Mouse (Mus musculus): ENCODE measurements around the gene Hmgxb4. TPM values are rescaled to one million over a fixed set of nuclear protein-coding genes. Genes with fewer than 3 reads are reported as not detected.

Hmgxb4 gene
- polyA plus RNA-seq, 1 experiment = 6.7 TPM

DNA sequence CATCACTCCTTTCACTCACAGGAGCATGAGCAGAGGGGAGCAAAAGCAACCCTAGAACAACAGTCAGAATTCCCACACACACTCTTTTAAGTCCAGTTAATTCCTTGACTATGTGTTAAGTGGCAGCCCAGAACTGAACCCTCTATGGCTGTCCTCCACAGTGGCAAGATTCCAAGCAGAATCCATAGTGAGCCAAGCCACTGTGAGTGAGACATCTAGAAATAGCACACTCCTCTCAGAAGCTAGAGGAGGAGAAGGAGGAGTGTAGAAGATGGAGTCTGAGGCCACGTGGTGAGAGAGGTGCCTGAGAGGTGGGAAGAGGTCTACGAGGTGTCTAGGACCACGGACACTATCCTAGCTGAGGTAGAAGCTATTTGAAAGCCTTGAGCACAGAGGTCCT, 71.6 kb downstream of the Hmgxb4 start:
- DNase-seq (ENCODE audit: low read depth in 1 of 2, low spot score in 2 of 2) = no peak
- TF ChIP-seq POLR2A (IDR thresholded peaks at IDR 0.05; ENCODE audit: low read depth, low read length) (no peak), CTCF (IDR thresholded peaks at IDR 0.05; ENCODE audit: extremely low read depth, insufficient read depth, insufficient read length, insufficient replicate concordance) (no peak)
- H3K4me3 ChIP-seq (ENCODE audit: extremely low read depth, insufficient read depth, insufficient read length) = no peak overlapping the region
- no peak overlapping the region for H3K27ac ChIP-seq (ENCODE audit: insufficient read depth, low read length)
- H3K27me3 ChIP-seq (ENCODE audit: control insufficient read depth, insufficient read depth, low read length) = no peaks in the 10 kb centered on the region
- H3K4me1 ChIP-seq (ENCODE audit: control insufficient read depth, insufficient read depth, insufficient read length) = no peaks in the 10 kb centered on the region
- H3K36me3 ChIP-seq (ENCODE audit: control insufficient read depth, insufficient read depth, low read length) = peaks cover 2% of the 10 kb centered on the region
- WGBS = 86% methylated on average over 3 of the region's 3 CpGs

DNA sequence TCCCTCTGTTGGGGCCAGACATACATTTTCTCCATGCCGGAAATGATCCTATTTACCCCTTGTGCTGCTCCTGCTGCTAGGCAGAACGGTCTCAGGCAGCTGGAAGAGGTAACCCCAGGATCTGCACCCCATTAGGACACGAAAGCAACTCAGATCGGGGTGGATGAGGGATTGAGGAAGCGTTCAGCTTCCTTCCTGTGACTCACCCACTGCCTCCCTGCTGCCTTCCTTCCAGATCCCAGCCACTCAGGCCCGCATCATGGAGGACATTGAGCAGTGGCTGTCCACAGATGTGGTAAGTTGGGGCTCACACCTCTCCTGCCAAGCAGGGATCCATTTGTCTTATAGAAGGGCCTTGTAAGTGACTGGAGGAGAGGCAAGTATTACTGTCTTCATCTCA, 74.1 kb downstream of the Hmgxb4 start:
- WGBS = 62% methylated on average over 6 of the region's 6 CpGs
- Histone ChIP-seq H3K36me3 (ENCODE audit: control insufficient read depth, insufficient read depth, low read length) (peaks cover 2% of the 10 kb centered on the region), H3K27ac (ENCODE audit: insufficient read depth, low read length) (no peak overlapping the region), H3K27me3 (ENCODE audit: control insufficient read depth, insufficient read depth, low read length) (no peaks in the 10 kb centered on the region), H3K4me1 (ENCODE audit: control insufficient read depth, insufficient read depth, insufficient read length) (no peaks in the 10 kb centered on the region), H3K4me3 (ENCODE audit: extremely low read depth, insufficient read depth, insufficient read length) (no peak overlapping the region)
- TF ChIP-seq POLR2A (IDR thresholded peaks at IDR 0.05; ENCODE audit: low read depth, low read length) (no peak), CTCF (IDR thresholded peaks at IDR 0.05; ENCODE audit: extremely low read depth, insufficient read depth, insufficient read length, insufficient replicate concordance) (no peak)
- no peak for DNase-seq (ENCODE audit: low read depth in 1 of 2, low spot score in 2 of 2)

DNA sequence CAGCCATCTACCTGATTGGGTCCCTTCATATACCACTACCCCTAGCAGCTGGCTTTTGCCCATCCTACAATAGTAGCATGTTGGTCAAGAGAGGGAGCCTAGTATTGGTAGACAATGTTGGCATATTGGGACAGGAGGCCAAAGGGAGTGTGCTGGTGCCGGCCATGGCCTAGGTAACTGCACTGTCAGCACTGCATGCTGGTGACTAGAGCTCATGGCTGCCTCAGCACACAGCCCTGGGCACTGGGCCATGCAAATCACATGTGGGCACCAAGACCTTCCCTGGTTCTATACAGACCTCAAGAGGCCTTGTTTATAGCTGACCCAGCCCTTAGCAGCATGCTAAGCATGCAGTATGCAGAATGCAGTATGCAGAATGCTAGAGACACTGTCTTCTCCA, 77.1 kb downstream of the Hmgxb4 start:
- H3K36me3 ChIP-seq (ENCODE audit: control insufficient read depth, insufficient read depth, low read length) = peaks cover 2% of the 10 kb centered on the region
- H3K27me3 ChIP-seq (ENCODE audit: control insufficient read depth, insufficient read depth, low read length) = no peaks in the 10 kb centered on the region
- H3K4me1 ChIP-seq (ENCODE audit: control insufficient read depth, insufficient read depth, insufficient read length) = no peaks in the 10 kb centered on the region
- no peak overlapping the region for H3K27ac ChIP-seq (ENCODE audit: insufficient read depth, low read length)
- TF ChIP-seq POLR2A (IDR thresholded peaks at IDR 0.05; ENCODE audit: low read depth, low read length) (no peak), CTCF (IDR thresholded peaks at IDR 0.05; ENCODE audit: extremely low read depth, insufficient read depth, insufficient read length, insufficient replicate concordance) (no peak)
- H3K4me3 ChIP-seq (ENCODE audit: extremely low read depth, insufficient read depth, insufficient read length) = no peak overlapping the region
- no peak for DNase-seq (ENCODE audit: low read depth in 1 of 2, low spot score in 2 of 2)
- WGBS = 100% methylated on average over 1 of the region's 1 CpGs

DNA sequence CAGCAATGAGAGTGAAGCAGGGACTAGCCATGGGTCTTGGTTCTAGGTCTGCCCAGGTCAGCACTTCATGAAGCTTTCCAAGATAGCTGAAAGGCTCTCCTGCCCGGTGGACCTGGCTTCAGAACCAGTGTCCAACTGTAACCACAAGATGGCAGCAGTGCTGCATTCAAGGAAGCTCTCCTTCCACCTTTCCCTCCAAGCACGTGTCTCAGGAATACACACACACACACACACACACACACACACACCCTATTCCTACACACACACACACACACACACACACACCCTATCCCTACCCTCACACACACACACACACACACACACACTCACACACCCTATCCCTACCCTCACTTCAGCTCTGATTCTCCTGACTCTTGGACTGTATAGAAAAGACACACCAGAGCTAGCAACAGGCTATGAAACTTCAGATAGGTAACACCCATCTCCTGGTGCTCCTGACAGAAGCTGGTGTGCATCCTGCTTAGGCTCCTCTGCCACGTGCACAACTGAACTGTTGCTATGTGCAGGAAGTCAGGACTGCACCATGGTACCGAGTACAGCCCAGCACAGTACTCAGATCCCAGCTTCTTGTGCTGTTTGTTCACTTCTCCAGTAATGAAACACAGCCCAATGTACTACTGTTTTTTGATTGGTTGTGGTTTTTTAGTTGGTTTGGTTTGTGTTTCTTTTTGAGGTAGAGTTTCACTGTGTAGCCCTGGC, 78.6 kb downstream of the Hmgxb4 start:
- Histone ChIP-seq H3K4me3 (ENCODE audit: extremely low read depth, insufficient read depth, insufficient read length) (no peak overlapping the region), H3K36me3 (ENCODE audit: control insufficient read depth, insufficient read depth, low read length) (no peaks in the 10 kb centered on the region; the same call in 1 of the 2 replicates), H3K4me1 (ENCODE audit: control insufficient read depth, insufficient read depth, insufficient read length) (no peaks in the 10 kb centered on the region), H3K27ac (ENCODE audit: insufficient read depth, low read length) (no peak overlapping the region), H3K27me3 (ENCODE audit: control insufficient read depth, insufficient read depth, low read length) (no peaks in the 10 kb centered on the region)
- TF ChIP-seq CTCF (IDR thresholded peaks at IDR 0.05; ENCODE audit: extremely low read depth, insufficient read depth, insufficient read length, insufficient replicate concordance) (peak; percentile 81; the same call in 1 of the 2 replicates), POLR2A (IDR thresholded peaks at IDR 0.05; ENCODE audit: low read depth, low read length) (no peak)
- DNase-seq (ENCODE audit: low read depth in 1 of 2, low spot score in 2 of 2) = peak in 1 of 2 experiments; percentile 60
- WGBS = 19% methylated on average over 4 of the region's 4 CpGs

DNA sequence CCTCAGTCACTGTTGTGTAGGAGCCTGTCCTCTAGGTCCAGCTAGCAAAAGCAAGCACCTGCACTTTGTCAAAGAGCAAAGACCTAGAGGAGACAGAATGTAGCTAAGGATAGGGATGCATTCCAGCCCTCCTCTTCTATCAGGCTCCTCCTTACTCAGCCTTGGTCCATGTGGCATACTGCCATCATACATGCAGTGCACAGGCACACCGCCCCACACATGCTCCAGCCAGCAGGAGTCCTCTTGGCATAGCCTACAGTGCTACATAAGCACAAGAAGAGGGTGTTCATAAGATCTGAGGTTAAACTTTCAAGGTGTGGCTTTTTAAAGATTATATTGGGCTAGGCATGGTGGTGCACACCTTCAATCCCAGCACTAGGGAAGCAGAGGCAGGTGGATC, 81.7 kb downstream of the Hmgxb4 start:
- no peaks in the 10 kb centered on the region for H3K27me3 ChIP-seq (ENCODE audit: control insufficient read depth, insufficient read depth, low read length)
- no peak for DNase-seq (ENCODE audit: low read depth in 1 of 2, low spot score in 2 of 2)
- no peak for TF ChIP-seq CTCF (IDR thresholded peaks at IDR 0.05; ENCODE audit: extremely low read depth, insufficient read depth, insufficient read length, insufficient replicate concordance)
- H3K4me1 ChIP-seq (ENCODE audit: control insufficient read depth, insufficient read depth, insufficient read length) = no peaks in the 10 kb centered on the region
- 85% methylated on average over 1 of the region's 1 CpGs for WGBS
- H3K4me3 ChIP-seq (ENCODE audit: extremely low read depth, insufficient read depth, insufficient read length) = no peak overlapping the region
- no peaks in the 10 kb centered on the region for H3K36me3 ChIP-seq (ENCODE audit: control insufficient read depth, insufficient read depth, low read length)
- H3K27ac ChIP-seq (ENCODE audit: insufficient read depth, low read length) = no peak overlapping the region

DNA sequence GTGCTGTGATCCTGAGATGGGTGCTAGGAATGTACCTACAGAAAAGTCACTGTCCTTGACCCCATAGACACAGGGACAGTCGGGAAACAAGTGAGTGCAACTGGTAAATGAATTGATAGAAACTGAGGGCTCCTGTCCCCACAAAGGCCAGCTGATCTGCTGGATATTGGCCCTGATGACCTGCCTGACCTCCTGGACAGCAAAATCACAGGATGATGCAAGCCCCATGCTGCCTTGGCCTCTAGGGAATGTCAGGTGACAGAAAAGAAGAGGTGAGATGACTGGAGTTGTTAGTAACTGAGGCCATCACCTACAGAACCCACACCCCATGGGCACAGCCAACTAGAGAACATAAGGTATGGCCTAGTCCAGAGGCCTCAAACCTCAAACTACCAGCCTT, 85.1 kb downstream of the Hmgxb4 start:
- Histone ChIP-seq H3K4me1 (ENCODE audit: control insufficient read depth, insufficient read depth, insufficient read length) (peaks cover 13% of the 10 kb centered on the region; the same call in 1 of the 2 replicates), H3K27ac (ENCODE audit: insufficient read depth, low read length) (no peak overlapping the region), H3K4me3 (ENCODE audit: extremely low read depth, insufficient read depth, insufficient read length) (no peak overlapping the region), H3K36me3 (ENCODE audit: control insufficient read depth, insufficient read depth, low read length) (no peaks in the 10 kb centered on the region), H3K27me3 (ENCODE audit: control insufficient read depth, insufficient read depth, low read length) (no peaks in the 10 kb centered on the region)
- TF ChIP-seq POLR2A (IDR thresholded peaks at IDR 0.05; ENCODE audit: low read depth, low read length) = no peak
- no peak for TF ChIP-seq CTCF (IDR thresholded peaks at IDR 0.05; ENCODE audit: extremely low read depth, insufficient read depth, insufficient read length, insufficient replicate concordance)
- DNase-seq (ENCODE audit: low read depth in 1 of 2, low spot score in 2 of 2) = no peak
- WGBS = 83% methylated on average over 1 of the region's 1 CpGs

DNA sequence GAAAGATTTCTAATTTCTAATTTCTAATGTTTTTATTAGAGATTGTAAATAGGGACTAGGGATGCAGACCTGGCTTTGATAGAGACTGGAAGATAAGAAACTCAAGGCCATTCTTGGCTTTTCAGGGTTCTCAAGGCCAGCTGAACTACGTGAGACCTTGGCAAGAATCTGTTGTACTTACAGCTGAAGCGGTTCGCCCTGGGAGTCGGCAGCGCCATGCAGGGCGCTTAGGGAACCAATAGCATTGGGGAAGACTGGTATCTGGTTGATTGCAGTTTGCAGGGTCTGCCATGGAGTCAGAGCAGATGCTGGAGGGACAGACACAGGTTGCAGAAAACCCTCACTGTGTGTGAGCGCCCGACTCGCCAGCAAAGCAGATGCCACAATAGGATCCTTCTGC, 85.7 kb downstream of the Hmgxb4 start:
- no peaks in the 10 kb centered on the region for H3K36me3 ChIP-seq (ENCODE audit: control insufficient read depth, insufficient read depth, low read length)
- WGBS = 91% methylated on average over 9 of the region's 9 CpGs
- TF ChIP-seq CTCF (IDR thresholded peaks at IDR 0.05; ENCODE audit: extremely low read depth, insufficient read depth, insufficient read length, insufficient replicate concordance) (no peak), POLR2A (IDR thresholded peaks at IDR 0.05; ENCODE audit: low read depth, low read length) (no peak)

More for the DNA sequence above, 85.7 kb downstream of the Hmgxb4 start:
- H3K27ac ChIP-seq (ENCODE audit: insufficient read depth, low read length) = no peak overlapping the region
- H3K4me3 ChIP-seq (ENCODE audit: extremely low read depth, insufficient read depth, insufficient read length) = no peak overlapping the region
- DNase-seq (ENCODE audit: low read depth in 1 of 2, low spot score in 2 of 2) = no peak
- H3K27me3 ChIP-seq (ENCODE audit: control insufficient read depth, insufficient read depth, low read length) = no peaks in the 10 kb centered on the region
- peaks cover 13% of the 10 kb centered on the region; the same call in 1 of the 2 replicates for H3K4me1 ChIP-seq (ENCODE audit: control insufficient read depth, insufficient read depth, insufficient read length)

Other genes starting within 250 kb of the Hmgxb4 start
- 0.04 TPM in 1 of 2 replicates, not detected in the other for gene Isx, start 120.2 kb upstream of the Hmgxb4 start, polyA plus RNA-seq (2012; rRNA removed)
- 24.7 and 29.7 TPM in 2 replicates for gene Tom1, start 40.3 kb downstream of the Hmgxb4 start, polyA plus RNA-seq (2012; rRNA removed)
- gene Hmox1, start 100.3 kb downstream of the Hmgxb4 start, polyA plus RNA-seq (2012; rRNA removed) = 222 and 386 TPM in 2 replicates
- 34.8 and 44.1 TPM in 2 replicates for gene Mcm5, start 116.2 kb downstream of the Hmgxb4 start, polyA plus RNA-seq (2012; rRNA removed)
- gene Rasd2, start 220.6 kb downstream of the Hmgxb4 start, polyA plus RNA-seq (2012; rRNA removed) = 0.76 and 1.3 TPM in 2 replicates

Measured in spleen, adult 2 months (tissue).